Mouse (Mus musculus): ENCODE results near the gene Zbtb4.

DNA sequence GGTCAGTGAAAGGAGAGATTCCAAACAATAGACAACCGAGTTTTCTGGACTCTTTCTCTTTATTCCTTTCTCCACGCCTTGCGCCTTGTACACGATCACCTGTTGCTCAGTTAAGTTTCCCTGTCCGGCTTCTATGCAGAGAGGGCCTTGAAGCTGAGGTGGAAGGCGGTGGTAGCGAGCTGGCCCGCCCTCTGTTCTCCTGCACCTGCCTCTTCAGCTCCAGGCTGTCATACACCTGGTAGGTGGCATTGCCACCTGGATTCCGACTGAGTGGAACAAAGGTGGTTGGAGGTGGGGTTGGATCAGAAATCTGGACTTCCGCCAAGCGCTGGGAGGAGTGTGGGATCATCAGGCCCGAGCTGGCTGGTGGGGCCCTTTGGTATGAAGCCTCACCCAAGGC lies 50.8 kb downstream of the Zbtb4 start:
- TF ChIP-seq CTCF (IDR thresholded peaks at IDR 0.05) (no peak), EP300 (IDR thresholded peaks at IDR 0.05) (no peak)

Measured in lung, postnatal 0 days (tissue).